Mouse (Mus musculus) myocyte (in vitro differentiated cells): ENCODE measurements around the gene Ppp2r5e. TPM values are rescaled to one million over a fixed set of nuclear protein-coding genes. Genes with fewer than 3 reads are reported as not detected.

ENCODE experiments used
- H3K27me3 ChIP-seq: one replicate; pipeline ENCODE4 v1.6.1; 2011; ENCODE audit not compliant: control insufficient read depth, insufficient read depth, insufficient read length
- H3K36me3 ChIP-seq: one replicate; pipeline ENCODE4 v1.6.1; 2011; ENCODE audit not compliant: control insufficient read depth, insufficient read depth
- H3K4me2 ChIP-seq: one replicate; pipeline ENCODE4 v1.6.1; 2011; ENCODE audit warnings: low read depth, control low read depth
- H3K4me3 ChIP-seq: one replicate; pipeline ENCODE4 v1.5.1; 2011; ENCODE audit warnings: mild to moderate bottlenecking, control low read depth, moderate library complexity
- H3K79me2 ChIP-seq: one replicate; pipeline ENCODE4 v1.6.1; 2011; ENCODE audit not compliant: control insufficient read depth, insufficient read depth
- H3ac ChIP-seq: one replicate; pipeline ENCODE4 v1.6.1; 2011; ENCODE audit not compliant: control insufficient read depth, insufficient read length
- CEBPB ChIP-seq: IDR thresholded peaks from 2 replicates; pipeline ENCODE4 v1.6.1; 2011; ENCODE audit warnings: mild to moderate bottlenecking, moderate library complexity; ENCODE audit not compliant: poor library complexity, insufficient read depth, severe bottlenecking
- E2F4 ChIP-seq: IDR thresholded peaks from one replicate; pipeline ENCODE4 v1.6.1; 2011; ENCODE audit warnings: mild to moderate bottlenecking, control low read depth, moderate library complexity; ENCODE audit not compliant: insufficient read depth
- MAX ChIP-seq: IDR thresholded peaks from one replicate; pipeline ENCODE4 v1.6.1; 2011; ENCODE audit warnings: low read depth, mild to moderate bottlenecking, control low read depth
- MYOD1 ChIP-seq, 3 experiments: IDR thresholded peaks; one replicate each; pipeline ENCODE4 v1.6.1; 2011; ENCODE audit warnings: control low read depth in 2 of 3, low read depth in 2 of 3, mild to moderate bottlenecking in 2 of 3, moderate library complexity in 1 of 3; ENCODE audit not compliant: insufficient read length in 2 of 3, control insufficient read depth in 1 of 3
- MYOG ChIP-seq, 3 experiments: IDR thresholded peaks; one replicate each; pipeline ENCODE4 v1.6.1; 2011; ENCODE audit warnings: control low read depth in 2 of 3, low read depth in 2 of 3, mild to moderate bottlenecking in 2 of 3; ENCODE audit not compliant: insufficient read length in 2 of 3, control insufficient read depth in 1 of 3, insufficient read depth in 1 of 3
- POLR2A ChIP-seq: IDR thresholded peaks from one replicate; pipeline ENCODE4 v1.6.1; 2011; ENCODE audit warnings: low read depth, mild to moderate bottlenecking, control low read depth, moderate library complexity; ENCODE audit not compliant: insufficient read length
- POLR2AphosphoS2 ChIP-seq: IDR thresholded peaks from one replicate; pipeline ENCODE4 v1.6.1; 2011; ENCODE audit warnings: low read depth, control low read depth; ENCODE audit not compliant: insufficient read length
- REST ChIP-seq: IDR thresholded peaks from one replicate; pipeline ENCODE4 v1.6.1; 2011; ENCODE audit warnings: mild to moderate bottlenecking, control low read depth, moderate library complexity; ENCODE audit not compliant: insufficient read depth, insufficient read length
- SRF ChIP-seq: IDR thresholded peaks from one replicate; pipeline ENCODE4 v1.6.1; 2011; ENCODE audit warnings: low read depth; ENCODE audit not compliant: control insufficient read depth, insufficient read length
- TCF12 ChIP-seq: IDR thresholded peaks from one replicate; pipeline ENCODE4 v1.6.1; 2011; ENCODE audit warnings: mild to moderate bottlenecking, control low read depth; ENCODE audit not compliant: poor library complexity, insufficient read depth, severe bottlenecking
- TCF3 ChIP-seq: IDR thresholded peaks from one replicate; pipeline ENCODE4 v1.6.1; 2011; ENCODE audit warnings: low read depth, control low read depth; ENCODE audit not compliant: insufficient read length
- USF1 ChIP-seq: IDR thresholded peaks from one replicate; pipeline ENCODE4 v1.6.1; 2011; ENCODE audit warnings: low read depth, mild to moderate bottlenecking, control low read depth, moderate library complexity
- polyA plus RNA-seq: library from polyadenylated mRNA; unstranded; fragments of >200 nt; fragmentation: generic; extraction: Trizol; gene quantifications from one replicate; pipeline ENCODE4 v1.2.1, GENCODE M21; 2012; ENCODE audit warnings: missing spikeins

Gene Ppp2r5e
- polyA plus RNA-seq, 1 experiment = 15.4 TPM

DNA sequence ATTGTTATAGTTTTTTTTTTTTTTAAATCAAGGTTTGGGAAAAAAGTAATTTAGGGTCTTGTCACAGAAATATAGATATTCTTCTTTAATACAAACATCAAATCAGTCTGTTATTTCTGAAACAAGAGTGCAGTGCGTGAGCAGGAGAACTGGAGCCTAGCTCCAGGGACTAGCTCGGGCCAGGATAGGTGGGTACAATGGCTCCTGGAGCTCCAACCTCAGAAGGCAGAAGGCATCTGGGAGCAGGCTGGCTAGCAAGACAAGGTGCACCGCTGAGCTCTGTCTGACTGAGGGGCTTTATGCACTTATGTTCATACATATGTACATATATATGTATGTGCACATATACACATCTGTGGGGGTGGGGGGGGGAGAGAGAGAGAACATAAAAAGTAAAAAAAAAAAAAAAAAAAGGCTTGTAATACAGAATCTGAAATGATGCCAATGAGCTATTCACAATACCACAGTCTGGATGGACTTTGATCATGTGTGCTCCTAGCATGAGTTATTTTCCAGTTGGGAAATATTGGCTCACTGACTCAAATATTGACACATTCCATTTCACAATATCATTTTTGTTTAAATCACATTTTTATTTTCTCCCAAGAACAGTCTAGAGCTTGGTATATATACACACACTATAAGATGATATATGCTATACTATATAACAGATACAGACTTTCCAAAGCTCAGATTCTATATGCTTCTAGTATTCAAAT lies 109.3 kb downstream of the Ppp2r5e start:
- Histone ChIP-seq H3K36me3 (peaks cover 5% of the 10 kb centered on the region), H3K79me2 (peaks cover 13% of the 10 kb centered on the region), H3K27me3 (no peaks in the 10 kb centered on the region), H3K4me2 (no peak overlapping the region), H3ac (no peak overlapping the region), H3K4me3 (no peak overlapping the region)
- TF ChIP-seq USF1 (no peak), SRF (no peak), POLR2A (no peak), TCF12 (no peak), POLR2AphosphoS2 (no peak), MYOD1 (IDR thresholded peaks at IDR 0.05; ENCODE audit: control insufficient read depth in 1 of 3, insufficient read length in 2 of 3, low read depth in 2 of 3) (no peak), MYOG (IDR thresholded peaks at IDR 0.05; ENCODE audit: control insufficient read depth in 1 of 3, insufficient read depth in 1 of 3, insufficient read length in 2 of 3, low read depth in 2 of 3) (no peak), REST (no peak), MAX (no peak), CEBPB (no peak), TCF3 (no peak), E2F4 (no peak)

GRCm38 (mm10) chr12:75482781-75483180 lies 113.3 kb downstream of the Ppp2r5e start:
- no peak for TF ChIP-seq MAX
- no peak for TF ChIP-seq TCF3
- no peak for TF ChIP-seq CEBPB
- no peak for TF ChIP-seq REST
- no peak for TF ChIP-seq MYOG (IDR thresholded peaks at IDR 0.05; ENCODE audit: control insufficient read depth in 1 of 3, insufficient read depth in 1 of 3, insufficient read length in 2 of 3, low read depth in 2 of 3)
- TF ChIP-seq POLR2AphosphoS2 = no peak
- no peak for TF ChIP-seq TCF12
- no peak for TF ChIP-seq MYOD1 (IDR thresholded peaks at IDR 0.05; ENCODE audit: control insufficient read depth in 1 of 3, insufficient read length in 2 of 3, low read depth in 2 of 3)
- no peaks in the 10 kb centered on the region for H3K36me3 ChIP-seq
- no peak overlapping the region for H3K4me3 ChIP-seq
- peaks cover 12% of the 10 kb centered on the region for H3K79me2 ChIP-seq
- no peaks in the 10 kb centered on the region for H3K27me3 ChIP-seq
- no peak overlapping the region for H3K4me2 ChIP-seq
- no peak overlapping the region for H3ac ChIP-seq

DNA sequence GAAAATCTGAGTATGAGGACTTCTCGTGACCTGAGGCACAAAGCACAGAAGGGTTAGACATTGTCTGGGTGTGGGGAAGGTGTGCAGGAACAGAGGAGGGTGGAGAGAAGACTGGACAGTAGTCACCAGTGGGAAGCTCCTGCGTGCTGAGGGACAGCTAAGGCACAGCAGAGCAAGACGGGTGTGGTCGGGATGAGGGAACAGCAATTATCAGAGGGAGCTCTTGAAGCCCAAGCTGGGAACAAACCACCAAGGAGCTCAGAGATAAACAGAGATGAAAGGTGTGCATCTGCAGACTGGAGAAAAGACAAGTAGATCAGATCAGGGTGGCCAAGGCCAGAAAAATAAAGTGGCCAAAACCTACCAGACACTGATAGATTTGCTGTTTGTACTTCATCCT lies 114.0 kb downstream of the Ppp2r5e start:
- TF ChIP-seq MAX = no peak
- no peak for TF ChIP-seq REST
- peaks cover 3% of the 10 kb centered on the region for H3K36me3 ChIP-seq

DNA sequence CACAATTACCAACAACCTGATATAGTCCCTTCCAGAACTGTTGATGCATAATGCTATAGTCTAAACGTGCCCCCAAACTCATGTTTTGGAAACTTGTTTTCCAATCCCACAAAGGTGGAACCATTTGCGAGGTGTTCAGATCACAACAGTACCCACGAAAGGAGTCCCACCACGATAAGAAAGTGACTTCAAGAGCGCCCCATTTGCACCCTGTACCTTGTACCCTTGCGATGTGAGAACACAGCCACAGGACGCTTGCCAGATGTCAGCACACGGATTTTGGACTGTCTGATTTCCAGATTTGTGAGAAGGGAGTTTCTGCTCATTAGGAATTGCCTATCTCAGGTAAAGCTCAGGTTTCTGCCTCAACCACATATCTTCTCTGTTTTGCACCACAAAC lies 116.0 kb downstream of the Ppp2r5e start:
- H3ac ChIP-seq = no peak overlapping the region
- H3K4me2 ChIP-seq = no peak overlapping the region

More for the DNA sequence above, 114.0 kb downstream of the Ppp2r5e start:
- Histone ChIP-seq H3K79me2 (peaks cover 9% of the 10 kb centered on the region), H3K4me3 (no peak overlapping the region), H3K27me3 (no peaks in the 10 kb centered on the region), H3ac (no peak overlapping the region), H3K4me2 (no peak overlapping the region)

DNA sequence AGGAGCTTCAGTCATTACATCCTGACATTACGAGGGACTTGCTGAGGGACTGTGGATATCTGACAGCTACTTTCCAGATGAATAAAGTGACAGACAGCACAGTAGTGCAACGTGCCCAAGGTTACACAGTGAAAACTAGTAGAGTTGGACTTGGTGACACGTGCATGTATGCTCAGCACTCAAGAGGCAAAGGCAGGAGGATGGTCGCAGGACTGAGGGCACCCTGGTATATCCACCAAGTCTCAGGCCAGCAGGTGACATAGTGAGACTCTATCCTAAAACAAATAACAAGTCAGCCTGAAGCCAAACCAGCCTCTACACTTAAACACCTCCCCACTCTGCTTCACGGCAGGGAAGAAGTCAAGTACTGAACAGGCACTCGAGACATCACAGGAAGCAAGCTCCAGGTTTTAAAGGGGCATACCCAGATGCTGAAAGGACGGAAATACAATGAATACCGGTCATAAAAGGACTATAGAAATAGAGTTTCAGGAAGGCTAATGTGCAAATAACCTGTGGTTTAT lies 116.6 kb downstream of the Ppp2r5e start:
- no peak overlapping the region for H3K4me2 ChIP-seq
- peaks cover 8% of the 10 kb centered on the region for H3K79me2 ChIP-seq
- H3K36me3 ChIP-seq = peaks cover 3% of the 10 kb centered on the region
- no peak overlapping the region for H3ac ChIP-seq
- TF ChIP-seq E2F4 (no peak), POLR2A (no peak), TCF3 (no peak), POLR2AphosphoS2 (no peak), TCF12 (no peak), USF1 (no peak), MAX (no peak), REST (no peak), CEBPB (no peak), MYOD1 (IDR thresholded peaks at IDR 0.05; ENCODE audit: control insufficient read depth in 1 of 3, insufficient read length in 2 of 3, low read depth in 2 of 3) (no peak), SRF (no peak), MYOG (IDR thresholded peaks at IDR 0.05; ENCODE audit: control insufficient read depth in 1 of 3, insufficient read depth in 1 of 3, insufficient read length in 2 of 3, low read depth in 2 of 3) (no peak)
- H3K4me3 ChIP-seq = no peak overlapping the region
- no peaks in the 10 kb centered on the region for H3K27me3 ChIP-seq

More for the DNA sequence above, 116.0 kb downstream of the Ppp2r5e start:
- peaks cover 3% of the 10 kb centered on the region for H3K36me3 ChIP-seq
- H3K79me2 ChIP-seq = peaks cover 8% of the 10 kb centered on the region
- H3K4me3 ChIP-seq = no peak overlapping the region
- TF ChIP-seq POLR2A = no peak
- no peaks in the 10 kb centered on the region for H3K27me3 ChIP-seq
